Mouse (Mus musculus): ENCODE results near the gene Dpysl5.

Gene Dpysl5

GRCm38 (mm10) chr5:30824124-30824988, 113.0 kb downstream of the Dpysl5 start:
- DNase-seq: no peak

GRCm38 (mm10) chr5:30825166-30825565, 113.8 kb downstream of the Dpysl5 start:
- DNase-seq: no peak

GRCm38 (mm10) chr5:30825821-30826220, 114.5 kb downstream of the Dpysl5 start:
- DNase-seq: no peak

GRCm38 (mm10) chr5:30833416-30833815, 122.1 kb downstream of the Dpysl5 start:
- peak; percentile 72 for DNase-seq

GRCm38 (mm10) chr5:30839731-30840130, 128.4 kb downstream of the Dpysl5 start:
- peak; percentile 31 for DNase-seq

- no peak for DNase-seq
Observed at GRCm38 (mm10) chr5:30841896-30842295, 130.5 kb downstream of the Dpysl5 start.
